Mouse (Mus musculus) olfactory bulb, adult 2 months (tissue): Measurements from ENCODE around the gene Defa35. TPM values are rescaled to one million over a fixed set of nuclear protein-coding genes. Genes with fewer than 3 reads are reported as not detected.
"Not testable (repeated sequence)": the region's sequence is repeated elsewhere in the genome, so short reads cannot be mapped to it uniquely, and the experiment has no call there.

Experiments
- H3K27ac ChIP-seq: fragments of 200-500 bp; 2 replicates; pipeline ENCODE4 v1.5.1; 2012; ENCODE audit warnings: low read depth, low read length; ENCODE audit not compliant: insufficient read depth
- H3K4me1 ChIP-seq: fragments of 200-500 bp; 2 replicates; pipeline ENCODE4 v1.6.1; 2012; ENCODE audit warnings: low read length; ENCODE audit not compliant: control insufficient read depth, insufficient read depth
- H3K4me3 ChIP-seq: fragments of 200-500 bp; 2 replicates; pipeline ENCODE4 v1.5.1; 2012; ENCODE audit warnings: mild to moderate bottlenecking, low read depth, low read length, moderate library complexity; ENCODE audit not compliant: insufficient read depth
- CTCF ChIP-seq: fragments of 200-500 bp; IDR thresholded peaks from 2 replicates; pipeline ENCODE4 v1.5.1; 2012; ENCODE audit warnings: low read depth, mild to moderate bottlenecking, low read length, moderate library complexity; ENCODE audit not compliant: insufficient read depth
- POLR2A ChIP-seq: fragments of 200-500 bp; IDR thresholded peaks from 2 replicates; pipeline ENCODE4 v1.6.1; 2012; ENCODE audit warnings: mild to moderate bottlenecking, low read depth, low read length, moderate library complexity; ENCODE audit not compliant: insufficient read depth
- whole genome bisulfite sequencing: fragments of 180-500 bp; shearing (Covaris S2); methylation state at CpG from one replicate; pipeline ENCODE4 v1.1.7; 2018; 5-methylcytosine and 5-hydroxymethylcytosine counted together
- polyA plus RNA-seq: library from polyadenylated mRNA; stranded (reverse); fragments of >200 nt; gene quantifications from 2 replicates; pipeline ENCODE4 v1.2.4, GENCODE M21; 2012; ENCODE audit warnings: low replicate concordance; ENCODE audit not compliant: missing spikeins, insufficient read depth, insufficient read length

The Defa35 gene
- not detected in 2 replicates for polyA plus RNA-seq

DNA sequence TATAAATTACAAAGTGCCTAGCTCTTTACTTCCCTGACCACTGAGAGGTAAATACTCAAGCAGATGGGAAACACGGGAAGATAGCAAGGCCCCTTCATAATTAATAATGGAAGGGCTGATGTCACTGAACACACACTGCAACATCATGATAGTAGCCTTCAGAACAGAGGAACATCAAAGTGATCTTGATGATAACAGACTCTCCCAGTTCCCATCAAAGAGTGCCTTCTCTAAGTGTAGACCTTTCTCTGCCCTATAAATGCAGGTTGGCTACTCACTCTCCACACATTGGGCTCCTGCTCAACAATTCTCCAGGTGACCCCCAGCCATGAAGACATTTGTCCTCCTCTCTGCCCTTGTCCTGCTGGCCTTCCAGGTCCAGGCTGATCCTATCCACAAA, at the start of gene Defa35:
TSS of gene Defa35 (plus strand) at position 301 of the 400 bp plus-strand sequence.
- H3K27ac ChIP-seq, H3K4me1 ChIP-seq, H3K4me3 ChIP-seq: not testable (repeated sequence)
- WGBS = 74% methylated on average over 1 of the region's 1 CpGs

- not testable (repeated sequence) for H3K4me3 ChIP-seq, H3K4me1 ChIP-seq, H3K27ac ChIP-seq
- no CpG with 5 or more reads among the region's 1 CpGs for WGBS
Measured at GRCm38 (mm10) chr8:21025245-21025644, 39.6 kb upstream of the Defa35 start, which contains the start of gene Defa21. TSS of gene Defa21 (plus strand) at chr8:21025545.

- no CpG with 5 or more reads among the region's 1 CpGs for WGBS
- not testable (repeated sequence) for H3K27ac ChIP-seq, H3K4me1 ChIP-seq, H3K4me3 ChIP-seq
Measured at GRCm38 (mm10) chr8:21054747-21055146, 10.1 kb upstream of the Defa35 start, which contains the start of gene Defa23. TSS of gene Defa23 (plus strand) at chr8:21055047.

DNA sequence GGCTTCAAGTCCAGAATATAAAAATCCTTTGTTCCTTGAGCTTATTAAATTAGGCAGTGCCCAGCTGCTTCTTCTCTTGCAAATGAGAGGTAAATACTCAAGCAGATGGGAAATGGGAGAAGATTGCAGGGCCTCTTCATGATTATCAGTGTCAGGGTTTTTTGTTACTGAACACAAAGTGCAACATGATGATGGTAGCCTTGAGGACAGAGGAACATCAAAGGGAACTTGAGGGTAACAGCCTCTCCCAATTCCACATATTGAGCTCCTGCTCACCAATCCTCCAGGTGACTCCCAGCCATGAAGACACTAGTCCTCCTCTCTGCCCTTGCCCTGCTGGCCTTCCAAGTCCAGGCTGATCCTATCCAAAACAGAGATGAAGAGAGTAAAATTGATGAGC, 19.3 kb downstream of the Defa35 start, which contains the start of gene Defa25:
TSS of gene Defa25 (plus strand) at position 301 of the 400 bp plus-strand sequence.
- H3K27ac ChIP-seq, H3K4me1 ChIP-seq, H3K4me3 ChIP-seq: not testable (repeated sequence)

DNA sequence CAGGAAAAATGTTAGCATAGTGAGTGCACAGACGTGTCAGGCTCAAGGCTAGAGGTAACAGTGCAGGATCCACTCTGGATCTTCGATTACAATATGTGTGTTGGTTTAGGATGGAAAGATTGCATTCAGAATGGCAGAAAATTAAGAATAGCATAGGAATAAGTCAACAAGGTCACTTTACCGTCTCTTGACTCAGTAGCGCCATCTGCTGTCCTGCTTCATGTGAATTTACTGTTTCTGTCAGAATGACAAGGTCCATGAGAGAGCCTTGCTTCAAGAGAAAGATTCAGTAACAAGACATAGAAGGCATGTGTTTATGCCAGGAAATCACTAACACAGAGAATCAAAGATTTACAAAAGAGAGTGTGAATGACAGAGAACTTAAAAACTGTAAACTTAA, 28.3 kb downstream of the Defa35 start:
- Histone ChIP-seq H3K4me3 (no peak overlapping the region), H3K27ac (no peak overlapping the region), H3K4me1 (no peaks in the 10 kb centered on the region)
- no peak for TF ChIP-seq POLR2A
- TF ChIP-seq CTCF = no peak
- 41% methylated on average over 4 of the region's 4 CpGs for WGBS

- not testable (repeated sequence) for H3K4me3 ChIP-seq, H3K4me1 ChIP-seq, H3K27ac ChIP-seq
- WGBS = 78% methylated on average over 1 of the region's 2 CpGs
Measured at GRCm38 (mm10) chr8:21095950-21096349, 31.1 kb downstream of the Defa35 start, which contains the start of gene Gm14851. TSS of gene Gm14851 (minus strand) at chr8:21096050.

Other genes with a start within 250 kb of the Defa35 start
- gene Defb33, start 172.4 kb upstream of the Defa35 start, polyA plus RNA-seq = not detected in 2 replicates
- not detected in 2 replicates for gene Gm15056, start 162.4 kb upstream of the Defa35 start, polyA plus RNA-seq
- not detected in 2 replicates for gene Gm6040, start 143.0 kb upstream of the Defa35 start, polyA plus RNA-seq
- gene AY761185, start 120.3 kb upstream of the Defa35 start, polyA plus RNA-seq = not detected in 2 replicates
- not detected in 2 replicates for gene Defa21, start 39.5 kb upstream of the Defa35 start, polyA plus RNA-seq
- not detected in 2 replicates for gene Defa23, start 10.0 kb upstream of the Defa35 start, polyA plus RNA-seq
- gene Defa25, start 19.4 kb downstream of the Defa35 start, polyA plus RNA-seq = not detected in 2 replicates
- gene Gm14851, start 31.0 kb downstream of the Defa35 start, polyA plus RNA-seq = not detected in 2 replicates
- gene Defa30, start 69.6 kb downstream of the Defa35 start, polyA plus RNA-seq = not detected in 2 replicates
- not detected in 2 replicates for gene Defa22, start 97.2 kb downstream of the Defa35 start, polyA plus RNA-seq
- not detected in 2 replicates for gene Defa31, start 126.6 kb downstream of the Defa35 start, polyA plus RNA-seq
- gene Gm15293, start 136.5 kb downstream of the Defa35 start, polyA plus RNA-seq = not detected in 2 replicates
- gene Gm15292, start 184.7 kb downstream of the Defa35 start, polyA plus RNA-seq = not detected in 2 replicates